Mouse (Mus musculus) brain, embryonic 14.5 days (tissue): Measurements from ENCODE around the gene Xylt1. TPM values are rescaled to one million over a fixed set of nuclear protein-coding genes. Genes with fewer than 3 reads are reported as not detected.
A peak's percentile ranks its signal among the peaks of the same experiment; 100 is the strongest.

Experiments used
- DNase-seq: peaks from one replicate; pipeline ENCODE4 v3.0.0-alpha.2; 2011; ENCODE audit warnings: low read depth
- CTCF ChIP-seq: fragments of 200-500 bp; IDR thresholded peaks from 2 replicates; pipeline ENCODE4 v1.5.1; 2012; ENCODE audit warnings: inconsistent platforms, mild to moderate bottlenecking, moderate library complexity, borderline replicate concordance; ENCODE audit not compliant: insufficient read depth, insufficient read length; ENCODE audit errors: extremely low read depth
- POLR2A ChIP-seq: fragments of 200-500 bp; IDR thresholded peaks from 2 replicates; pipeline ENCODE4 v1.6.1; 2012; ENCODE audit warnings: mild to moderate bottlenecking, inconsistent platforms, borderline replicate concordance; ENCODE audit not compliant: poor library complexity, insufficient read depth, insufficient read length, severe bottlenecking; ENCODE audit errors: extremely low read depth
- polyA plus RNA-seq: library from polyadenylated mRNA; depleted of rRNA; stranded (reverse); fragments of >200 nt; gene quantifications from 2 replicates; pipeline ENCODE4 v1.2.3, GENCODE M21; 2012; rRNA removed

Gene Xylt1
- 5.5 and 8.2 TPM in 2 replicates for polyA plus RNA-seq

DNA sequence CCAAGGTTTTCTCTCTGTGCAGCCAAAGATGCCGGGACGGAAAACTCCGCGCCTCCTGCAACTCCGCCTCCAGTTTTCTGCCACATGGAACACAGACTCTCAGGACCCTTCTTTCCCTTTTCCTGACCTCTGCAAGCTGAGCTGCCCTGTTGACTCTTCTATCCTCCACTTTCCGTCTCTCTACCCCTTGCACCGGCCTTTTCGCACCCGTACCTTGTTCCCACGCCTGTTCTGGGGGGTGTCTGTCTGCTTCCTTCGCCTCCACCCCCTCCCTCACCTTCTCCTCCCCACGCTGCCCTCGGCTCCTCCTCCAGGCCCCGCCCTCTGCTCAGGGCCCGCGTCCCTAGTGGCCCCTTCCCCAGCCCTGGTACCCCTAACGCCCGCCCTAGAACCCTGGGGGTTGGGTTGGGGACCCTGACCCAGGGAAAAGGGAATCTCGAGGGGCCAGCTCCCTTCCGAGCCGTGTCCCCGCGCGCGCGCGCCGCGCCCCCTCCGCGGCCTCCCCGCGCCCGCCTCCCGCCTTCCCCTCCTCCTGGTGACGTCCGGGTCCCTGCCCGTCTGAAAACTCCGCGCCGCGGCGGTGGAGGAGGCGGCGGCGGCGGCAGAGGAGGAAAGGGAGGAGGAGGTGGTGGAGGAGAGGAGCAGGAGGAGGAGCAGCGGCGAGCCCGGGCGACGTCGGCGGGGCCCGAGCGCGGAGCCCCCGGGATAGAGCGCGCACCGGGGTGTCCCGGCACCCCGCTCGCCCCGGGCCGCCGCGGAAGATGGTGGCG lies at the start of gene Xylt1:
Xylt1 (plus strand) TSS at position 562 of the 770 bp plus-strand sequence.
- TF ChIP-seq CTCF, result no peak
- 0 out of 2 replicates have a peak, but pooled peaks have one; percentile 18 for TF ChIP-seq POLR2A
- peak; percentile 88 for DNase-seq

DNA sequence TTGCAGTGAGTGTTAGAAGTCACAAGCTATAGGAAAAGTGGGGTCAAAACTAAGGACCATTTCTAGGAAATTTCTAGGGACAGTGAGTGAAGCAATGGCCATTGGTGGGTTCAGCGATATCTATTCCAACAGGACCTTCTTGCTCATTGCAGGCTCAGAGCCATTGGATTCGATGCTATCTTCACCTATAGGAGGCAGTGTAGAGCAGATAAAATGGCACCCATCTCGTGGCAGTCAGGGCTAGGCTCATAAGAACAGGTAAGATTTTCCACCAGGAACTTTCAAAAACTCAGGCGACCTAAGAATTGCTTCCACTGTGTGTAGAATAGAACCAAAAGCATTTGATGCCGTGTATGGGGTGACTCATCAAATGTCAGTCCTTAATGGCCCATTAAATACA lies 46.8 kb upstream of the Xylt1 start:
- TF ChIP-seq POLR2A, result no peak
- no peak for TF ChIP-seq CTCF
- no peak for DNase-seq

- DNase-seq, result peak; percentile 73
- TF ChIP-seq CTCF (no peak), POLR2A (no peak)
Measured at GRCm38 (mm10) chr7:117356316-117356715, 24.5 kb upstream of the Xylt1 start.

GRCm38 (mm10) chr7:117357425-117358194 lies 23.2 kb upstream of the Xylt1 start:
- TF ChIP-seq CTCF (no peak), POLR2A (no peak)
- peak; percentile 22 for DNase-seq

DNA sequence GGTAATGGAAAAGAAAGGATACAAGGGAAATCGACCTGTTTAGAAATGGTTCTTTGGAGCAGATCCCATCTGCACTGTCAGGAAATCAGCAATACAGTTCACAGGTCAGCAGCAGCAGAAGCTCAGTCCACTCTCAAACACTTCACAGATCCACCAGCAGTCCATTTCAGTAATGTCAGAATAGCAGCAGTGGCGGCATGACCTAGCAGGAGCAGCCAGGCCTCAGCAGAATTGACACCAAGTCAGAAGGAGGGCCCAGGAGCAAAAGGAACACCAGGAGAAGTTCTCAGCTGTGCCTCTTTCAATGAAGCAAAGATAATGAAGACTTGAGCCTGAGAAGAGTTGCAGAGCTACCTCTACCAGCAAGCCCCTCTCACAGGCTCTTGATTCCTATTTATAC lies 19.5 kb upstream of the Xylt1 start:
- DNase-seq, result no peak
- TF ChIP-seq POLR2A, result no peak
- no peak for TF ChIP-seq CTCF

GRCm38 (mm10) chr7:117362493-117362892 lies 18.3 kb upstream of the Xylt1 start:
- no peak for DNase-seq
- TF ChIP-seq POLR2A (no peak), CTCF (no peak)

DNA sequence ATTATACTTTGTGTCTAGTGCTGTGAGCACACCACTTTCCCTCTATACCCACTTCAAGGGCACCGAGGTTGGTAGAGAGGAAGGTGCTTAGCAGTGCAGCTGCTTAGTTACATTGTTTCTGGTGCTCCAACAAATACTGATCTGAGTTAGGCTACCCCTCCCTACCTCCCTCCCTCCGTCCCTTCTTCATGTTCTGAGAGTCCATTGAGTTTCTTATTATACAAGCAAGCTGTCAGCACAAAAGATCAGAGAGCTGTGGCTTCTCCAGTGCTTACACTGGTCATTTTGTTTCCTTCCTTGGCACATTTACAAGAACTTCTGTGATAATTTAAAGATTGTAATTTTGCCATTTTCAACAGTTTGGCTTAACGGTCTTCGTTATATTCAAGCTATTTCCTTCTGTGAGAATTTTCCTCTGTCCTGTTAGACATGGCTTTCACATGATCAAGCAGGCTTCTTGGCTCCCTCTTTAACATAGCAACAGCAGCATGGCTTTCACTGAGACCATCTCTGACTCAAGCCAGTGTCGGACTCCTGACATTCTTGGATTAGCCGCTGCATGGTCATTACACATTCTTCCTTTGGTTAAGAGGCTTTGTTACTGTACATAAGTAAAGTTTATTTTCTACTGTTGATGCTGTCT lies 12.0 kb upstream of the Xylt1 start:
- TF ChIP-seq POLR2A (no peak), CTCF (no peak)
- peak; percentile 43 for DNase-seq

DNA sequence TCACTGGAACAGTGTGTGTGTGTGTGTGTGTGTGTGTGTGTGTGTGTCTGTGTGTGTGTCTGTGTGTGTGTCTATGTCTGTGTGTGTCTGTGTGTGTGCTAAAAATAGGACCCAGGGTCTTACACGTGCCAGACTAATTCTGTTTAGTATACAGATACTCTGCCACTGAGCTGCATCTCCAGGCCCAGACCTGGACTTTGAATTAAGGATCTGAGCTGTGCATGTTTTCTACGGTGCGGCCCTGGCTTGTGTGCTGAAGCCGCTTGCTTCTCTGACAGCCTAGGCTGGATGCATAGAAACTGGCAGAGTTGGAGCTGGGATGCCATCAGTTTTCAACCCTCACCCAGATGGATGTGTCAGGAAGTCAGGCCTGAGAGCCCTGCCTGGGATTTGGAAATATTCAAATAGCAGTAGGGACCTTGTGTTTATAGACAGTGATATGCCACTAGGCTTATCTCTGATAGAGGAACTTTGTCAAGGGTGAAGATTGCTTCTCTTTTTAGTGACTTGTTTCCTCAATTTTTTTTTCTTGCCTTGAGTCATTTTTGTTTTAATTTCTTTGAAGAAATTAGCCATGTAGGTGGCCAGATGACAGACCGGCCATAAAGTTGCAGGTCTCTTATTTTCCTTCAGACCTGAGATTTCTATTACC lies 11.4 kb upstream of the Xylt1 start:
- no peak for TF ChIP-seq POLR2A
- TF ChIP-seq CTCF, result no peak
- no peak for DNase-seq

GRCm38 (mm10) chr7:117375886-117376309 lies 4.9 kb upstream of the Xylt1 start:
- TF ChIP-seq CTCF (peak; percentile 79; the same call in 1 of the 2 replicates), POLR2A (no peak)
- peak; percentile 77 for DNase-seq

DNA sequence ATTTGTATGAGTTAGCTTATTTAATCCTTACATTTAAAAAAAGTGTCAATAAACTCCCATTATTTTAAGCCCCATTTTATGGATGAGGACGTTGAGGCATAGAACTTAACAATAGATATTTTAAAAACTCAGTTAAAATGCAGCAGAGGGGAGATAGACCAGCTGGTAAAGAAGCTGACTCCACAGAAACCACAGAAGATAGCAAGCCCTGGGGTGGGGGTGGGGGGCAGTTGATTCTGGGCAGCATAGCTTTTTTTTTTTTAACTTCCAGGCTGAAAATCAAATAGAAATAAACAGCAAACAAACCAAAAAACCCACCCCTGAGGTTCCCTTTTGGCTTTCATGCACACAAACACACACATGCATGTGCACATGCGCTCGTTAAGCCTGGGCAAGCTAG lies 3.6 kb upstream of the Xylt1 start:
- no peak for DNase-seq
- TF ChIP-seq CTCF (no peak), POLR2A (no peak)

DNA sequence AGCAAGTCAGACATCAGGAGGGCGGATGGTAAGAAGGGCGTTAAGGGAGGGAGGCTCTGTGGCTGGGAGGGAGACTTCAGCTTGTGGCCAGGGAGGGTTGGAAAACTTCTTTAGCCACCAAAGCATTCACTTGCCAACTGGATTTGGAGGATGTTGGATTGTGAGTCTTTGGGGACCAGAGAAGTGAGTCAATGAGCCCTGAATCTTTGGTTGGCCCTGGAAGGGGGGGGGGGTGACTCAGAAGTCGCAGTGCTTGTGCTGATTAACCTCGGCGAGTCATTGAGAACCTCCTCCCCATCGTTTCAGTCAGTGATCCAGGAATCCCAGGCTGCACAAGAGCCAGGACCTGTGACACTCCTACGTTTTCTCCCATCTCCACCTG lies 752 bp upstream of the Xylt1 start:
- TF ChIP-seq CTCF (no peak), POLR2A (no peak)
- DNase-seq, result peak; percentile 47
